Mouse (Mus musculus) intestine, embryonic 14.5 days (tissue): ENCODE data around the gene Mrpl43. TPM values are rescaled to one million over a fixed set of nuclear protein-coding genes. Genes with fewer than 3 reads are reported as not detected.

ENCODE experiments used
- ATAC-seq: fragments of 200-750 bp; cut with Nextera tagmentation; replicated peaks from 2 replicates; pipeline ENCODE4 v1.8.0; 2017; ENCODE audit warnings: low read depth, moderate number of reproducible peaks, moderate TSS enrichment, moderate library complexity; ENCODE audit not compliant: low FRiP score, low TSS enrichment
- DNase-seq: peaks from one replicate; pipeline ENCODE4 v3.0.0-alpha.2; 2018; ENCODE audit warnings: low spot score
- H3K27ac ChIP-seq: fragments of 300-500 bp; sonication (generic); 2 replicates; pipeline ENCODE4 v1.5.1; 2014; ENCODE audit warnings: low read depth, mild to moderate bottlenecking, control low read depth
- H3K27me3 ChIP-seq: fragments of 300-500 bp; sonication (generic); replicated peaks from 2 replicates; pipeline ENCODE4 v1.6.1; 2014; ENCODE audit warnings: low read length, control low read depth; ENCODE audit not compliant: control insufficient read depth, insufficient read depth
- H3K36me3 ChIP-seq: fragments of 300-500 bp; sonication (generic); 2 replicates; pipeline ENCODE4 v1.6.1; 2014; ENCODE audit warnings: low read length, control low read depth; ENCODE audit not compliant: control insufficient read depth, insufficient read depth
- H3K4me1 ChIP-seq: fragments of 300-500 bp; sonication (generic); replicated peaks from 2 replicates; pipeline ENCODE4 v1.6.1; 2014; ENCODE audit warnings: low read length, control low read depth, mixed read lengths; ENCODE audit not compliant: control insufficient read depth, insufficient read depth
- H3K4me2 ChIP-seq: fragments of 300-500 bp; sonication (generic); 2 replicates; pipeline ENCODE4 v1.6.1; 2014; ENCODE audit warnings: low read length
- H3K4me3 ChIP-seq: fragments of 300-500 bp; sonication (generic); 2 replicates; pipeline ENCODE4 v1.5.1; 2014; ENCODE audit warnings: low read depth, low read length, control low read depth, mixed read lengths
- H3K9ac ChIP-seq: fragments of 300-500 bp; sonication (generic); 2 replicates; pipeline ENCODE4 v1.6.1; 2014; ENCODE audit warnings: mild to moderate bottlenecking, low read length
- H3K9me3 ChIP-seq: fragments of 300-500 bp; sonication (generic); 2 replicates; pipeline ENCODE4 v1.6.1; 2016; ENCODE audit warnings: low read length, control low read depth; ENCODE audit not compliant: control insufficient read depth
- WGBS: fragments of 180-500 bp; shearing (Covaris S2); extraction: QIAGEN DNeasy Blood & Tissue Kit; methylation state at CpG from one replicate; pipeline ENCODE4 v1.1.7; 2014; 5-methylcytosine and 5-hydroxymethylcytosine counted together
- polyA plus RNA-seq: library from polyadenylated mRNA; unstranded; fragments of >200 nt; fragmentation: Nextera tagmentation; extraction: Ambion mirVana; gene quantifications from 2 replicates; pipeline ENCODE4 v1.2.1, GENCODE M21; 2014

Mrpl43 gene
- polyA plus RNA-seq, 1 experiment from 2014 or later = 70.3 TPM

DNA sequence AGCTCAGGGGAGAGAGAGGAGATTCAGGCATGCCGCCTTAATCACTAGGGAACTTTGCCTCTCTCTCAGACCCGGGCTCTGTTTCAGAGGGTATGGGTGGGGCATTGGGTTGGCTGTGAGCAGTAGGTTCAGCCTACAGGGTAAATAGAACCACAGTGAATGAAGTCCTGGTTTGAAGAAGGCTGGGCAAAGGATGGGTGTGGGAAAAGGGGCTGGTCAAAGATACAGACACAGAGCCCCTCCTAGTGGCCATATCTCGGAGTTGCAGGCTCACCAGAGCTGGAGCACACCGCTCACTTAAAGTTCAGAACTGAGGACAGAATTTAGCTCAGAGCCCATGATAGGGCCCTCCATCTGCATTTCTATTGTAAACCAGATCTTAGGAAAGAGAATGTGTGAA, 25.5 kb upstream of the Mrpl43 start:
- Histone ChIP-seq H3K4me3 (no peak overlapping the region), H3K4me2 (no peak overlapping the region), H3K27ac (no peak overlapping the region), H3K4me1 (peaks cover 32% of the 10 kb centered on the region), H3K36me3 (peaks cover 21% of the 10 kb centered on the region), H3K27me3 (no peaks in the 10 kb centered on the region), H3K9ac (no peak overlapping the region), H3K9me3 (no peaks in the 10 kb centered on the region)
- ATAC-seq = peak; percentile 32
- peak; percentile 89 for DNase-seq
- 14% methylated on average over 4 of the region's 4 CpGs for whole genome bisulfite sequencing

DNA sequence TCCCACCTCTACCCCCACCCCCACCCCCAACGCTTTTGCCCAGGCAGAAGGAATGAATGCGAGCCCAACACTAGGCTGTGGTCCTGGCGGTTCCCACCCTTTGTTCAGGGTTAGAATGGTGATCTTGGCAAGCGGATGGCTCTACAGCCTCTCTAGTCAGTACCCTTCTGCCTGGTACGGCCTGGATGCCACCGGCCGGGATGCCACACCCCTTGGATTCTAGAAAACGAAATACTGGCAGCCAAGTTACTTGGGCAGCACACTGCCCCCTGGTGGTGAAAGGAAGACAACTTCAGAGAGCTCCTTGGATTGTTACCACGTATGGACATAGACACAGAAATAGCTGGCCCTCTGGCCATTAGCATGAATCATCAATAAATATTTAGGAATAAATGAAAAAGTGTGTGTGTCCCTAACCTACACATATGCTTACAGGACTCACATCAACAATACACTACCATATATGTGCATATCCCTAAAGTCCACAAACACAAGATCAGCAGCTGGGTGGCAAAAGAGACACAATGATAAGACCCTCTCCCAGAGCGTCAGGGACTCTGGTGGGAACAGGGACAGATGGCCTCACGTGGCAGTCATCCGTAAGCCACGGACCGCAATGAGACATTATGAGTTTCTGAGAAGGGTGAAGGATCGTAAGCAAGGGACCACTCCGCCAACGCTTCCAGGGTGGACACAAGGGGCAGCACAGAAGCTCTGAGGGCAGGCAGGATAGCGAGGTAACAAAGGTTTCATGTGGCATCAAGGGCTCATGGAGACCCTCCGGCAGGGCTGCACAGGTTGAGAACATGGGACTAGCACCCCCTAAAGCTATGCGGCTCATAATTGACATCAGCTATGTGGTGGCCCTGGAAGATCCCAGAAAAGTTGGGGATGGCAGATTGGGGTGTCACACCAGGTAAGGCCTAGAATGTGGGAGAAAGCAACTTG, 24.8 kb upstream of the Mrpl43 start:
- WGBS = 41% methylated on average over 20 of the region's 20 CpGs
- H3K9ac ChIP-seq = no peak overlapping the region
- H3K27me3 ChIP-seq = no peaks in the 10 kb centered on the region
- no peaks in the 10 kb centered on the region for H3K9me3 ChIP-seq
- peaks cover 29% of the 10 kb centered on the region for H3K36me3 ChIP-seq
- ATAC-seq (0 out of 2 replicates have a peak, but pooled peaks have one; percentile 4), DNase-seq (peak; percentile 81)
- H3K27ac ChIP-seq = no peak overlapping the region
- H3K4me3 ChIP-seq = peak overlapping the region; percentile 13; the same call in 1 of the 2 replicates
- H3K4me1 ChIP-seq = peaks cover 32% of the 10 kb centered on the region
- H3K4me2 ChIP-seq = peak overlapping the region; percentile 37

DNA sequence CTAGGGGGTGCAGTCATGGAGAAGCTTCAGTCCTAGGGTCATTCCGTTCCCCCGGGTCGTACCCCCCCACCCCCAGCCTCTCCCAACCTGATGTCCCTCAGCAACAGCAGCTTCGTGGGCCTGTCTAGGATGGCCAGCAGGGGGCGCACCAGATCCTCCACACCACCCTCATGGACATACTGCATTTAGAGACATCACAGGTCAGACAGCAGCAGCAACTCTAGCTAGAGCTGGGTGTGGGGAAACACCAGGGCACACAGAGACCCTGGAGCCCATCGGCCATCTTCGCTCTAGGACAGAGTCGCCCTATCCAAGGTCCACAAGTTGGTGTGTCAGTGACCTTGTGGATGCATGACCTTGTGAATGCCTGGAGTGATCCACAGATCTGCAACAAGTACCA, 23.9 kb upstream of the Mrpl43 start:
- no peaks in the 10 kb centered on the region for H3K27me3 ChIP-seq
- H3K9me3 ChIP-seq = no peaks in the 10 kb centered on the region
- peaks cover 32% of the 10 kb centered on the region for H3K4me1 ChIP-seq
- H3K9ac ChIP-seq = no peak overlapping the region
- peaks cover 38% of the 10 kb centered on the region for H3K36me3 ChIP-seq
- ATAC-seq (no peak; the same call in 1 of the 2 replicates), DNase-seq (peak; percentile 80)
- no peak overlapping the region for H3K4me2 ChIP-seq
- no peak overlapping the region for H3K4me3 ChIP-seq
- H3K27ac ChIP-seq = no peak overlapping the region
- WGBS = 39% methylated on average over 8 of the region's 8 CpGs

GRCm38 (mm10) chr19:45029571-45029970, 23.3 kb upstream of the Mrpl43 start:
- ATAC-seq = no peak
- Histone ChIP-seq H3K9ac (no peak overlapping the region), H3K27ac (no peak overlapping the region), H3K4me3 (no peak overlapping the region), H3K4me1 (peaks cover 32% of the 10 kb centered on the region), H3K27me3 (no peaks in the 10 kb centered on the region), H3K36me3 (peaks cover 43% of the 10 kb centered on the region), H3K4me2 (no peak overlapping the region), H3K9me3 (no peaks in the 10 kb centered on the region)
- WGBS = 47% methylated on average over 9 of the region's 9 CpGs
- DNase-seq = no peak

DNA sequence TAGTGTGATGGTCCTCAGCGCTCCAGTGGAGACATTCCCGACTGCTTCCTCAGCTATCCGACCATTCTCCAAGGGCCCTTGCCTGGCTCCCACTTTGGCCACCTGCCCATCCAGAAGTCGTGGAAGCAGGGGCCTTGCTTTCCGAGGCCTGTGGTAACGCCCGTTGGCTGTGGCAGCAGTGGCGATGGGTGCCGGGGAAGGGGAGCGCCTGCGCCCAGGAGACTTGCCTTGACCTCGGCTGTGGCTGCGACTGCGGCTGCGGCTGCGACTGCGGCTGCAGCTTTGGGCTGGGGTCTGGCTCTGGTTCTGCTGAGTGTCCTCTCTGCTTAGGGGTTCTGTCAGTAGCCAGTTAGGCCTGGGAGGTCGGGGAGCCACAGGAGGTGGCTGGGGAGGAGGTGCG, 22.5 kb upstream of the Mrpl43 start:
- peaks cover 49% of the 10 kb centered on the region for H3K36me3 ChIP-seq
- ATAC-seq (no peak), DNase-seq (no peak)
- no peaks in the 10 kb centered on the region for H3K9me3 ChIP-seq
- H3K9ac ChIP-seq = no peak overlapping the region
- no peak overlapping the region; the same call in 1 of the 2 replicates for H3K27ac ChIP-seq
- H3K27me3 ChIP-seq = no peaks in the 10 kb centered on the region
- H3K4me3 ChIP-seq = no peak overlapping the region
- no peak overlapping the region for H3K4me2 ChIP-seq
- H3K4me1 ChIP-seq = peaks cover 32% of the 10 kb centered on the region
- WGBS = 57% methylated on average over 19 of the region's 19 CpGs

DNA sequence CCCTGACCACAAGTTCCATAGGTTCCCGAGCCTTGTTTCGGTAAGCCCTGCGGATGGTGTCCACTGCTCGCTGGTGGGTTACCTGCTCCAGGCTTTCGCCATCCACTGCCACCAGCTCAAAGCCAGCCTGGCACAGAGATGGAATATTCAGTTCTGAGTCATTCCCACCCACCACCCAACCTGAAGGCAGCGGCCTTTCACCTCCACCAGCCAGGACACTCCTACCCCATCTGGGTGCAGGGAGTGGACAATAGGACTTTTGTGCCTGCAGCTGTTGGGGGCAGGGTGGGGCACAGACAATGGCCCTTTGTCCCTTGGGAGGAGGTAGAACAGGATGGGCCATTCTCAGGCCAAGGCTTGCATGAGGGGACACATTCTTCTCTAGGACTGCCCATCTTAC, 21.6 kb upstream of the Mrpl43 start:
- WGBS = 85% methylated on average over 6 of the region's 6 CpGs
- no peak for ATAC-seq
- Histone ChIP-seq H3K36me3 (peaks cover 54% of the 10 kb centered on the region), H3K27ac (no peak overlapping the region), H3K4me1 (peaks cover 31% of the 10 kb centered on the region), H3K9ac (no peak overlapping the region), H3K4me3 (no peak overlapping the region), H3K27me3 (no peaks in the 10 kb centered on the region), H3K9me3 (no peaks in the 10 kb centered on the region), H3K4me2 (no peak overlapping the region)
- no peak for DNase-seq

DNA sequence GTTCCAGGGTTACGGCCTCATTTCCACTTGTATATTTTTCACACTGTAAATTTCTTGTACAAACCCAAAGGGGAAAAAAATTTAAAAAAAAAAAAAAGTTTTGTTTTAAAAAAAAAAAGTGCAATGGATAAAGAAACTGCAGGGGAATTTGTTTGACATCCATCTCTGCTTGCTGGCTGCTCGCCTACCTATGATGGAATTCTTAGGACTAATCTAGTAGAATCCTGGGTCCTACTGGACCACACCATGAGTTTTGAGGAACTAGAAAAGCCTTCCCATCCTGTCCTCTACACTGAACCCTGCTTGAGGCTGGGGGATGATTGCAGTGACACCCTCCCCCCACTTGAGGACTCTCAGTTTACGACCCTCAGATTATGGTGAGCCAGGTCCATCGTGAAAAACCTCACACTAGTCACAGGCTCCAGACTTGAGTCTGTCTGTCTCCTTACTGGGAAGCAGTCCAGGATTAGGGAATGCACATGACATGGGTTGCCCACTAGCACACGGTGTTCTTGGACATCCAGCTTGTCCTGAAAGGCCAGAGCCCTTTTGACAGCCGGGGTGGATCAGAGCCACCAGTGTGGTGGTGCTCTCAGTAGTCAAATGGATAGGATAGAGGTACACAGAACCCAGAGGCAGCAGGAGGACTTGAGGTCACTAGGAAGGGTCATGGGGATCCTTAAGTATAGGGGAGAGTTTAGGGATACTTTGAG, 20.9 kb upstream of the Mrpl43 start:
- DNase-seq = no peak
- 68% methylated on average over 6 of the region's 6 CpGs for WGBS
- Histone ChIP-seq H3K4me3 (no peak overlapping the region), H3K27me3 (no peaks in the 10 kb centered on the region), H3K36me3 (peaks cover 62% of the 10 kb centered on the region), H3K9ac (no peak overlapping the region), H3K4me2 (no peak overlapping the region), H3K27ac (no peak overlapping the region), H3K4me1 (peaks cover 27% of the 10 kb centered on the region), H3K9me3 (no peaks in the 10 kb centered on the region)
- ATAC-seq = no peak

DNA sequence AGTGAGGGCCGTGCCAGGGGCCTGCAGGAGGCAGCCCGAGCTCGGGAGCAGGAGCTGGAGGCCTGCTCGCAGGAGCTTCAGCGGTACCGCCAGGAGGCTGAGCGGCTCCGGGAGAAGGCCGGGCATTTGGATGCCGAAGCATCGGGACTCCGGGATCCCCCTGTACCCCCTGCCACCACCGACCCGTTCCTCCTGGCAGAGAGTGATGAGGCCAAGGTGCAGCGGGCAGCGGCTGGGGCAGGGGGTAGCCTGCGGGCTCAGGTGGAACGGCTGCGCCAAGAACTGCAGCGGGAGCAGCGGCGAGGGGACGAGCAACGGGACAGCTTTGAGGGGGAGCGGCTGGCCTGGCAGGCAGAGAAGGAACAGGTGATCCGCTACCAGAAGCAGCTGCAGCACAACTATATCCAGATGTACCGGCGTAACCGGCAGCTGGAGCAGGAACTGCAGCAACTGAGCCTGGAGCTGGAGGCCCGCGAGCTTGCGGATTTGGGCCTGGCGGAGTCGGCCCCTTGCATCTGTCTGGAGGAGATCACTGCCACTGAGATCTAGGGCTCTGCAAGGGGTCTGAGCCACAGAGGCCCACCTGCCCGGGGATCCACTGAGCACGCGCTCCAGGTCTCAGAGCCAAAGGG, 19.8 kb upstream of the Mrpl43 start:
- Histone ChIP-seq H3K4me1 (peaks cover 30% of the 10 kb centered on the region), H3K9ac (no peak overlapping the region), H3K27ac (no peak overlapping the region), H3K4me3 (no peak overlapping the region), H3K9me3 (no peaks in the 10 kb centered on the region), H3K36me3 (peaks cover 72% of the 10 kb centered on the region), H3K27me3 (no peaks in the 10 kb centered on the region), H3K4me2 (no peak overlapping the region)
- WGBS = 88% methylated on average over 37 of the region's 37 CpGs
- no peak for DNase-seq
- no peak for ATAC-seq
